Mouse (Mus musculus) olfactory bulb, adult 2 months (tissue): ENCODE data around the gene Teddm1a.

Source experiments
- CTCF ChIP-seq: fragments of 200-500 bp; IDR thresholded peaks from 2 replicates; pipeline ENCODE4 v1.5.1; 2012; ENCODE audit warnings: low read depth, mild to moderate bottlenecking, low read length, moderate library complexity; ENCODE audit not compliant: insufficient read depth
- POLR2A ChIP-seq: fragments of 200-500 bp; IDR thresholded peaks from 2 replicates; pipeline ENCODE4 v1.6.1; 2012; ENCODE audit warnings: mild to moderate bottlenecking, low read depth, low read length, moderate library complexity; ENCODE audit not compliant: insufficient read depth

GRCm38 (mm10) chr1:153855946-153856345 lies 35.6 kb upstream of the Teddm1a start:
- TF ChIP-seq CTCF: no peak
- no peak for TF ChIP-seq POLR2A
